Mouse (Mus musculus) layer of hippocampus, adult 11-12 months (tissue): ENCODE measurements around the gene Olfr1375.
"Not testable (repeated sequence)": the region's sequence is repeated elsewhere in the genome, so short reads cannot be mapped to it uniquely, and the experiment has no call there.

ENCODE experiments used
- DNase-seq: peaks from one replicate; pipeline ENCODE4 v3.0.0; 2022; ENCODE audit warnings: low spot score

The Olfr1375 gene

DNA sequence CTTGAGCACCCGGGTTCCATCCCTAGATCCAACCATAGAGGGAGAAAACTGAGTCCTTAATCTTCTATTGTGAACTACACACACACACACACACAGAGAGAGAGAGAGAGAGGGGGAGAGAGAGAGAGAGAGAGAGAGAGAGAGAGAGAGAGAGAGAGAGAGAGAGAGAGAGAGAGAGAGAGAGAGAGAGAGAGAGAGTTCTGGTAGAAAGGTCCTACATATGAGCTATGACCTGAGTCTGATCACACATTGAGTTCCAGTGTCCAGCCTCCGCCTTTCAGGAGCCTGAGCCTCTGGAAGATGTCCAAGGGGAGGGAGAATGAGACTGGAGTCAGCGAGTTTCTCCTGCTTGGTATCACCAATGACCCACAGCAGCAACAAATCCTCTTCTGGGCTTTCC, at the start of gene Olfr1375:
TSS of gene Olfr1375 (plus strand) at position 301 of the 400 bp plus-strand sequence.
- not testable (repeated sequence) for DNase-seq

DNA sequence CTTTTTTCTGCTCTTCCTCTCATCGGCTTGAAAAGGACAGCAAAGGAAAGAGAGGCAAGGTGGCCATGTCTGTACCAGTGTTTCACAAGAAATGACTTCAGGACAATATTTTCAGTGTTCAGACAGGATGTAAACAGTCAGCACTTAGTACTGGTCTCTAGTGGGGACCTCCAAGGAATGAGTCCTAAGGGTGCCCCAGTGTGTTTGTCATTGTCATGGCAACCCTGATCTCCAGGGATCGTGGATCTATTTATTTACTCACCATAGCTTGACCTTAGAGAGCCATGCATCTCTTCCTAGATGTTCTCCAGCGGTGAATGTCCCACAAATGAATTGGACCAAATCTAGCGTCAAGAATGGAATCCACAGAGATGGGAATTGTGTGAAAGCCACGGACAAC, 44.6 kb upstream of the Olfr1375 start, which contains the start of gene Olfr51:
TSS of gene Olfr51 (plus strand) at position 301 of the 400 bp plus-strand sequence.
- DNase-seq, result no peak

GRCm38 (mm10) chr11:51011821-51012220, 36.1 kb upstream of the Olfr1375 start:
- no peak for DNase-seq

GRCm38 (mm10) chr11:51013936-51014335, 34.0 kb upstream of the Olfr1375 start, which contains the start of gene Olfr54:
Olfr54 (plus strand) TSS chr11:51014236.
- no peak for DNase-seq

- no peak for DNase-seq
Observed at GRCm38 (mm10) chr11:51016341-51016740, 31.6 kb upstream of the Olfr1375 start.

DNA sequence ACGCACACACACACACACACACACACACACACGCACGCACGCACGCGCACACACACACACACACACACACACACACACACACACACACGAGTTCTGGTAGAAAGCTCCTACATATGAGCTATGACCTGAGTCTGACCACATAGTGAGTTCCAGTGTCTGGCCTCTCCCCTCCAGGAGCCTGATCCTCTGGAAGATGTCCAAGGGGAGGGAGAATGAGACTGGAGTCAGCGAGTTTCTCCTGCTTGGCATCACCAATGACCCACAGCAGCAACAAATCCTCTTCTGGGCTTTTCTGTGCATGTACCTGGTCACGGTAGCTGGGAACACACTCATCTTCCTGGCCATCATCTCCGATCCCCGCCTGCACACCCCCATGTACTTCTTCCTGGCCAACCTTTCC, 21.1 kb upstream of the Olfr1375 start:
- DNase-seq, result not testable (repeated sequence)

DNA sequence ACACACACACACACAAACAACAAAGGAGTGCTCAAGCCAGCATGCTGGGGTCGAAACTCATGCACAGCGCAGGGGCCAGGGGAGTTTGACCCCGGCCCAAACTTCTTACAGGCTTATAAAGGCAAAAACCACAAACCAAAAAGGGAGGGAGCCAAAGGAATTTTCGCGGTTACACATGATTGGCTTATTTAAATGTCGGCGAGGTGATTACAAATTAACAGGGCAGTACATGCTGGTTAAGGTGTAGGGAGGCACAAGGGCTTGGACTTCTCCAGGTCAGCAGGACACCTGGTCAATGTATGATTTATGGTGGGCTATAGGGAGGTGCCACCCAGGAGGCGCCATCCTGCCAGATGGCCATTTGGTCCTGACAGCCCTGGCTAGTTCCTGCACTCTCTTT, 18.5 kb upstream of the Olfr1375 start:
- not testable (repeated sequence) for DNase-seq

DNA sequence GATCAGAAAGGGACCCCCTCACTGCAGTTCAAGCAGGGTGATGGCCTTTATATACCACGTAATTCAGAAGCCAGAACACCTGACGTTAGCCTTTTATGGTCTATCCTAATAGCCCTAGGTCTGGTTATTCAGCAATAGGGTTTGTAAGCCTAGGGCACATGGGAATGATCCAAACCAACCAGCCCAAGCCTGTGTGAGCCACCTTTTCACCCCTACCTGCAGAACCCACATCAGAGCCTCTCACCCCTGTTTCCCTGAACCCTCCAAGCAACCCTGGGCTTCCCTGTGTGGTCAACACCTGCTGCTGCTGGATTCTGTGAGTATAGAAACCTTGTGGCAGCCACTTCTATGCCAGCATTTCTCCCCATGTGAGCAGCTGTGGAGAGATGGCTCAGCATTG, 17.7 kb upstream of the Olfr1375 start:
- DNase-seq, result no peak

DNA sequence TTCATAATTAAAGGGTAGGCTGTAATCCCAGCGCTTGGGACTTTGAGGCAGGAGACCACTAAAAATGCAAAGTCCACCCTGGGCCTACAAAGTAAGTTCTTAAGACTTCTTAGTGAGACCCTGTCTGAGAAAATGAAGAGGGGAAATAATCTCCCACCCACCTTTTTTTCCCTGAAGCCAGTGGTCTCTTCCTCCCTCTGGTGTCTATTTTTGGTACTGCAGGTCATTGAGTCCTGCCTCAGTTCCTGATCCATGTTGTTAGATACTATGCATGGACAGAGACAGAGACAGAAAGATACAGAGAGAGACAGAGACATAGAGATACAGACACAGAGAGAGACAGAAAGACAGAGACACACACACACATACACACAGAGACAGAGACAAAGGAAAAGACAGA, 15.1 kb upstream of the Olfr1375 start:
- peak; percentile 16 for DNase-seq

DNA sequence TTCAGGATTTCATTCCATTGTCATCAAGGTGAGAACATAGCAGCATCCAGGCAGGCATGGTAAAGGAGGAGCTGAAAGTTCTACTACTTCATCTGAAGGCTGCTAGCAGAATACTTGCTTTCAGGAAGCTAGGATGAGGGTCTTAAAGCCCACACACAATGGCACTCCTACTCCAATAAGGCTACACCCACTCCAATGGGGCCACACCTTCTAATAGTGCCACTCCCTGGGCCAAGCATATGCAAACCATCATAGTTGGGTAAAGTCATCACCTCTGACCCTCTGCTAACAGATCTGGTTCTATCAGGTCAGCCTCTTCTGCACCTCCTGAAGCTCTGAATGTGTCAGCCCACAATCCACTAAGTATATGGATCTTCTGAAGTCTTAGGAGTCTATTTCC, 13.8 kb upstream of the Olfr1375 start:
- not testable (repeated sequence) for DNase-seq

GRCm38 (mm10) chr11:51035951-51036350, 12.0 kb upstream of the Olfr1375 start:
- no peak for DNase-seq

DNA sequence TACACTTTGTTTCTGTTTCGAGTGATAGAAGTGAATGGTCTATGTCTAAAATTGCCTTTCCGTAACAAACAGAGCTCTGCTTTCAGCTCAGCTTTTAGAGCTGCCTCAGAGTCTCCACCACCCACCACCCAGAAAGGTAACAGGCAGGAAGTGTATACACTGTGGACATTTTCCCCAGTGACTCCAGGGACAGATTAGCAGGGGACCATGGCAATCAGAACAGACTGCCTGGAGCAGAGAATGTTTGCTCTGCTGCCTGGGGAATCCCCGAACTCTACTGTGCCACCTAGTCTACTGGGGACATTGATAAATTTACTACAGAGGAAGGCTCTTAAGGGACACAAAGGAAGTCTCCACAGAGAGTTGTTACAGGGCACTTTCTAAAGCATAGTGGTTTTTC, 3.1 kb upstream of the Olfr1375 start:
- not testable (repeated sequence) for DNase-seq

DNA sequence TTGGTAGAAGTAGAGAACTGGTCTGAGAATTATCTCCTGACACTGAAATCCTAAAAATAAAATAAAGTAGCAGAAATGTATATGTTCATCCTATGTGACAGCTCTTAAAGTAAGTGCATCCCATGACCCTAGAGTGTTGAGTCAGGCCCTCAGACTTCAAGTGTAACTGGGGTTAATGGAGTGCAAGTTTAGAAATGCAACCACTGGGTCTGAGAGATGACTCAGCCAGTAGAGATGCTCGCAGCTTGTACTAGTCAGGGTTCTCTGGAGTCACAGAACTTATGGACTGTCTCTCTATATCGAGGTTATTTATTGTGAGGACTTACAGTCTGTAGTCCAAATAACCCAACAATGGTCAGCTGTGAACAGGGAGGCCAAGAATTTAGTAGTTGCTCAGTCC, 3.8 kb downstream of the Olfr1375 start:
- no peak for DNase-seq

- no peak for DNase-seq
Observed at GRCm38 (mm10) chr11:51053230-51053629, 5.3 kb downstream of the Olfr1375 start.

DNA sequence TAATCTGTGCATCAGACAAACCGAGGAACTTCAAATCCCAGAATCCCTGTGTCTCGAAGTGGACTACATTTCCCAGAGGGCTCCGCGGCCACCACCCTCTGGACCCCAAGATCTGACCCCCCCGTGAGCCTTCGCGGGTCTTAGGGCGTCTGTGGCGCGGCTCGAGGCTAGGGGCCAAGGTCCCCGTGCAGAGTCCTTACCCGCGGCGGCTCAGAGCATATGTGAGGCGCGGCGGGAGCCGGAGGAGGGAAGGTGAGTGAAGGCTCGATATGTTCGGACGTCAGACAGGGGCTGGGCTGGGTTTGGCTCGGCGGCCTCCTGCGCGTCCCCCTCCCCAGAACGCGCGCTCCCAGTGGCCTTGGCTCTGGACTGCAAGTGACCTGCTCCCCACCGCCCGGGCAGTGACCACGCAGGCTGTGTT, 11.3 kb downstream of the Olfr1375 start, which contains the start of gene Zfp354a:
TSS of gene Zfp354a (plus strand) at position 107 of the 421 bp plus-strand sequence.
- peak; percentile 76 for DNase-seq

DNA sequence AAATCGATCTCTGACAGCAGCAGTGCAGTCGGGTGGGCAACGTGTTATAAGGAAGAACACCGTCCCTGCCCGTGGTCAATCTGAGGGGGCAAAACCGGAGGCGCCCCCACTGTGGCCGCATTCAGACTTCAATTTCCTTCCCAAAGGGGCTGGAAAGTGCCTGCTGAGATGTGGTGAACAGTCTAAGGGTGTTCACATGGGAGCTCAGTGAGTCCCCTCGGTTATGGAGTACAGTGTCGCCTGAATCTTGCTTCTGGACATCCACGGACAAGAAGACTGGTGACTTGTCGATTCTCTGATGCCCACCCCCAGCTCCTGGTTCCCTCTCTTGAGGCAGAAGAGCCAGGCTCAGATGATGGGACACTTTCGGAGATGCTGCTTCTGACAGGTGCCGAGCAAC, 11.7 kb downstream of the Olfr1375 start:
- no peak for DNase-seq

- DNase-seq, result no peak
Observed at GRCm38 (mm10) chr11:51060981-51061380, 13.1 kb downstream of the Olfr1375 start.

DNA sequence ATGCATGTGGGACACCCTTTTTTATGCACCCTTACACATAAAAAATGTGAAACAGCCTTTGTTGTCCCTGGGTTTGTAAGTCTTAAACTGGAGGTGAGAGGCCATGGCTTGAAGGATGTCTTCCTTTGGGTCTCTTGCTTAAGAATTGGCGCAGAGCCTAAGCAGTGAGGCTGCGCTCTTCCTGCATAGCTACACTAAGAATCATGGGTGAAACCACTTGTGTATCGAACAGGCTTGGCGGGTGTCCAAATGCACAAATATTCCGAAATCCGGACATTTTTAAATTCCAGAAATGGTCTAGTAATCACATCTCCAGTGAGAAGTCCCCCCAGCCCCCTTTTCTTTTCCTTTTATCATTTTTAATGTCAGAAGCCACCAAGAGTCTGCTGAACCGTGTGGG, 15.4 kb downstream of the Olfr1375 start:
- no peak for DNase-seq

- no peak for DNase-seq
Observed at GRCm38 (mm10) chr11:51063841-51064240, 15.9 kb downstream of the Olfr1375 start.

DNA sequence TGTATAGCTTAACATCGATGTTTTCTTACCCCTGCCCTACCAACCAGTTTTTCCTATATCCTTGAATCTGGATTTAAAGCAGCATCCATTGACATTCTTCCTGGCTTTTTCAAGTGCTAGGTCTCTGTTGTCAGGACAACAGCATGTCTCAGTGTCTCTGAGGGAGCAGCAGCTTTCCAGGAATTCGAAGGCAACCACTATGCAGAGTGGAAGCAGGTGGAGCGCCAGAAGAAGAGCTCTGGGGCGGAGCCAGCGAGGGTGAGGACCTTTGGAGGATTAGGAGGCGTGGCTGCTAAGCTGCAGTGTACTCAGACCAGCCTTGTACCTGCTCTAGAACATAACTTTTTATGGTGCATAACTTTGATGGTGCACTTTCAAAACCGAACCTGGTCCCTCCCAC, 36.6 kb downstream of the Olfr1375 start:
- DNase-seq, result no peak

GRCm38 (mm10) chr11:51085269-51085668, 37.4 kb downstream of the Olfr1375 start:
- DNase-seq, result peak; percentile 15
